Mouse (Mus musculus) kidney, postnatal 4 days (tissue): ENCODE measurements at regions not wholly inside any gene's neighbourhood (a gene's known extent, or its start where the extent isn't known, plus 50 kb on each side); places are given as distances from the start of the nearest gene placed in this dataset.
A peak's percentile ranks its signal among the peaks of the same experiment; 100 is the strongest.
"Not testable (repeated sequence)": the region's sequence is repeated elsewhere in the genome, so short reads cannot be mapped to it uniquely, and the experiment has no call there.

Experiments
- DNase-seq, 2 experiments: peaks; one replicate each; pipeline ENCODE4 v3.0.0; 2021; ENCODE audit warnings: mixed read lengths in 2 of 2

- no peak for DNase-seq
Observed at GRCm38 (mm10) chr11:45244796-45245195, 607.1 kb upstream of the Clint1 start.

- no peak for DNase-seq
Observed at GRCm38 (mm10) chr11:45256019-45256418, 595.8 kb upstream of the Clint1 start.

GRCm38 (mm10) chr11:45262198-45262597, 589.7 kb upstream of the Clint1 start:
- no peak for DNase-seq

GRCm38 (mm10) chr11:45264001-45264400, 587.9 kb upstream of the Clint1 start:
- DNase-seq: peak; percentile 38 to 55

- peak; percentile 43 to 58 for DNase-seq
Observed at GRCm38 (mm10) chr11:45265171-45265988, 586.5 kb upstream of the Clint1 start.

- peak; percentile 14 to 33 for DNase-seq
Observed at GRCm38 (mm10) chr11:45265989-45266302, 585.9 kb upstream of the Clint1 start.

- DNase-seq: no peak
Observed at GRCm38 (mm10) chr11:45269215-45269614, 582.6 kb upstream of the Clint1 start.

- DNase-seq: no peak
Observed at GRCm38 (mm10) chr11:45271206-45271605, 580.6 kb upstream of the Clint1 start.

GRCm38 (mm10) chr11:45274446-45275119, 577.3 kb upstream of the Clint1 start:
- peak; percentile 8 to 12 for DNase-seq

- no peak for DNase-seq
Observed at GRCm38 (mm10) chr11:45275170-45275569, 576.7 kb upstream of the Clint1 start.

GRCm38 (mm10) chr11:45296772-45297171, 555.1 kb upstream of the Clint1 start:
- DNase-seq: no peak

- DNase-seq: no peak
Observed at GRCm38 (mm10) chr11:45311934-45312333, 539.9 kb upstream of the Clint1 start.

- no peak for DNase-seq
Observed at GRCm38 (mm10) chr11:45323766-45324165, 528.1 kb upstream of the Clint1 start.

- DNase-seq: no peak
Observed at GRCm38 (mm10) chr11:45330319-45330718, 521.5 kb upstream of the Clint1 start.

GRCm38 (mm10) chr11:45333756-45334155, 518.1 kb upstream of the Clint1 start:
- no peak for DNase-seq

GRCm38 (mm10) chr11:45349331-45349730, 502.5 kb upstream of the Clint1 start:
- no peak for DNase-seq

GRCm38 (mm10) chr11:45365343-45365742, 486.5 kb upstream of the Clint1 start:
- no peak for DNase-seq

GRCm38 (mm10) chr11:45389243-45390146, 462.4 kb upstream of the Clint1 start:
- DNase-seq: no peak

- peak; percentile 29 to 40 for DNase-seq
Observed at GRCm38 (mm10) chr11:45396009-45396408, 455.8 kb upstream of the Clint1 start.

GRCm38 (mm10) chr11:45398188-45398587, 453.7 kb upstream of the Clint1 start:
- no peak for DNase-seq

- no peak for DNase-seq
Observed at GRCm38 (mm10) chr11:45404377-45405029, 447.3 kb upstream of the Clint1 start.

GRCm38 (mm10) chr11:45424066-45424465, 427.8 kb upstream of the Clint1 start:
- not testable (repeated sequence) for DNase-seq
